Mouse (Mus musculus) G1E (cell line): ENCODE measurements around the gene C1ql1. TPM values are rescaled to one million over a fixed set of nuclear protein-coding genes. Genes with fewer than 3 reads are reported as not detected.
A peak's percentile ranks its signal among the peaks of the same experiment; 100 is the strongest.

Experiments used
- ATAC-seq: 2 replicates; pipeline ENCODE4 v1.8.0; 2016; ENCODE audit warnings: mild to moderate bottlenecking; ENCODE audit not compliant: insufficient number of reproducible peaks, poor library complexity, low FRiP score, severe bottlenecking; ENCODE audit errors: extremely low read depth
- DNase-seq: peaks from one replicate; pipeline ENCODE4 v3.0.0; 2012; ENCODE audit warnings: low spot score
- H3K27me3 ChIP-seq: 2 replicates; pipeline ENCODE4 v1.6.1; 2012; ENCODE audit warnings: mild to moderate bottlenecking, low read length, inconsistent platforms; ENCODE audit not compliant: insufficient read depth
- H3K36me3 ChIP-seq: replicated peaks from 2 replicates; pipeline ENCODE3; 2012; ENCODE audit warnings: mild to moderate bottlenecking, inconsistent platforms
- H3K4me1 ChIP-seq: 2 replicates; pipeline ENCODE4 v1.6.1; 2012; ENCODE audit warnings: low read depth, low read length, inconsistent platforms, mixed read lengths; ENCODE audit not compliant: insufficient read depth
- H3K4me3 ChIP-seq: 2 replicates; pipeline ENCODE4 v1.5.1; 2012; ENCODE audit warnings: low read depth, mild to moderate bottlenecking, inconsistent platforms, low read length, moderate library complexity, mixed read lengths
- H3K9me3 ChIP-seq: replicated peaks from 2 replicates; pipeline ENCODE4 v1.6.1; 2012; ENCODE audit warnings: inconsistent platforms
- CTCF ChIP-seq: IDR thresholded peaks from 2 replicates; pipeline ENCODE4 v1.5.1; 2012; ENCODE audit warnings: low read depth, low read length, inconsistent platforms, mixed read lengths
- GATA1 ChIP-seq: IDR thresholded peaks from 2 replicates; pipeline ENCODE4 v1.6.1; 2012; ENCODE audit warnings: borderline replicate concordance, low read length, inconsistent platforms, mixed read lengths
- GATA2 ChIP-seq: IDR thresholded peaks from 2 replicates; pipeline ENCODE4 v1.6.1; 2012; ENCODE audit warnings: low read depth, low read length, inconsistent platforms, borderline replicate concordance
- POLR2AphosphoS5 ChIP-seq: IDR thresholded peaks from 2 replicates; pipeline ENCODE4 v1.6.1; 2012; ENCODE audit warnings: low read depth, low read length, inconsistent platforms; ENCODE audit not compliant: insufficient replicate concordance
- TAL1 ChIP-seq: conservative IDR thresholded peaks from 2 replicates; pipeline ENCODE4 v1.6.1; 2012; ENCODE audit warnings: low read depth, low read length, inconsistent platforms, mixed read lengths
- polyA plus RNA-seq: library from polyadenylated mRNA; stranded (reverse); fragments of >175 nt; gene quantifications from 2 replicates; pipeline ENCODE4 v1.2.3, GENCODE M21; 2012
- total RNA-seq, 2 experiments: library from RNA; stranded (forward) in 1 of 2; stranded (reverse) in 1 of 2; fragments of 200-1000 nt in 1 of 2; fragments of >200 nt in 1 of 2; fragmentation: Nextera tagmentation in 1 of 2; gene quantifications; 2 replicates each; pipeline ENCODE4 v1.2.3; 2014 to 2017

The C1ql1 gene
- total and polyA plus RNA-seq, 3 experiments, result not detected

GRCm38 (mm10) chr11:102937529-102938182 lies 8.8 kb downstream of the C1ql1 start:
- H3K4me1 ChIP-seq, result peaks cover 19% of the 10 kb centered on the region
- H3K9me3 ChIP-seq, result no peaks in the 10 kb centered on the region
- no peaks in the 10 kb centered on the region for H3K36me3 ChIP-seq
- H3K4me3 ChIP-seq, result no peak overlapping the region
- ATAC-seq (no peak), DNase-seq (no peak)
- no peak for TF ChIP-seq CTCF
- TF ChIP-seq GATA2, result no peak
- no peak for TF ChIP-seq POLR2AphosphoS5
- no peak for TF ChIP-seq TAL1
- TF ChIP-seq GATA1, result no peak
- H3K27me3 ChIP-seq, result peaks cover 82% of the 10 kb centered on the region

- ATAC-seq, result no peak
- no peak overlapping the region for H3K4me3 ChIP-seq
- no peaks in the 10 kb centered on the region for H3K36me3 ChIP-seq
- peaks cover 11% of the 10 kb centered on the region; the same call in 1 of the 2 replicates for H3K4me1 ChIP-seq
- DNase-seq, result no peak
- no peaks in the 10 kb centered on the region for H3K9me3 ChIP-seq
- TF ChIP-seq CTCF (no peak), GATA1 (no peak), TAL1 (no peak), GATA2 (no peak), POLR2AphosphoS5 (no peak)
- H3K27me3 ChIP-seq, result peaks cover 84% of the 10 kb centered on the region
Measured at GRCm38 (mm10) chr11:102936272-102936671, 10.2 kb downstream of the C1ql1 start.

- DNase-seq, result no peak
- H3K27me3 ChIP-seq, result peaks cover 50% of the 10 kb centered on the region
- no peak for ATAC-seq
Measured at GRCm38 (mm10) chr11:102930672-102931071, 15.8 kb downstream of the C1ql1 start.

GRCm38 (mm10) chr11:102925351-102925717 lies 21.2 kb downstream of the C1ql1 start:
- H3K36me3 ChIP-seq, result peaks cover 28% of the 10 kb centered on the region
- ATAC-seq (no peak), DNase-seq (no peak)
- H3K27me3 ChIP-seq, result peaks cover 8% of the 10 kb centered on the region
- no peaks in the 10 kb centered on the region for H3K9me3 ChIP-seq
- H3K4me1 ChIP-seq, result peaks cover 24% of the 10 kb centered on the region
- TF ChIP-seq CTCF (0 out of 2 replicates have a peak, but pooled peaks have one; percentile 13), TAL1 (no peak), GATA2 (no peak)
- H3K4me3 ChIP-seq, result peak overlapping the region; percentile 96

More at GRCm38 (mm10) chr11:102930672-102931071, 15.8 kb downstream of the C1ql1 start:
- Histone ChIP-seq H3K36me3 (no peaks in the 10 kb centered on the region), H3K4me1 (no peaks in the 10 kb centered on the region; the same call in 1 of the 2 replicates), H3K9me3 (no peaks in the 10 kb centered on the region), H3K4me3 (no peak overlapping the region)
- TF ChIP-seq POLR2AphosphoS5 (no peak), TAL1 (no peak)

GRCm38 (mm10) chr11:102924557-102925350 lies 21.7 kb downstream of the C1ql1 start, which contains the start of gene Kif18b:
Gene Kif18b, minus strand, starts transcription at chr11:102925124.
- Histone ChIP-seq H3K4me3 (peak within 1 kb of the TSS; percentile 96), H3K9me3 (no peaks in the 10 kb centered on the region), H3K27me3 (peaks cover 7% of the 10 kb centered on the region; the same call in 1 of the 2 replicates), H3K4me1 (peaks cover 24% of the 10 kb centered on the region), H3K36me3 (peaks cover 32% of the 10 kb centered on the region)
- peak; percentile 85 for ATAC-seq
- TF ChIP-seq POLR2AphosphoS5, result no peak
- TF ChIP-seq GATA2, result no peak
- no peak for TF ChIP-seq CTCF
- TF ChIP-seq TAL1, result no peak
- no peak for TF ChIP-seq GATA1
- peak; percentile 95 for DNase-seq

GRCm38 (mm10) chr11:102921491-102921890 lies 25.0 kb downstream of the C1ql1 start:
- ATAC-seq, result no peak
- H3K27me3 ChIP-seq, result no peaks in the 10 kb centered on the region
- H3K4me1 ChIP-seq, result peaks cover 29% of the 10 kb centered on the region
- no peak overlapping the region for H3K4me3 ChIP-seq
- no peak for DNase-seq
- TF ChIP-seq POLR2AphosphoS5, result no peak
- TF ChIP-seq CTCF, result no peak
- no peak for TF ChIP-seq GATA1
- TF ChIP-seq GATA2, result no peak
- TF ChIP-seq TAL1, result no peak
- peaks cover 50% of the 10 kb centered on the region for H3K36me3 ChIP-seq
- H3K9me3 ChIP-seq, result no peaks in the 10 kb centered on the region
